Mouse (Mus musculus) cortical plate, adult 2 months (tissue): Measurements from ENCODE around the gene Col15a1. TPM values are rescaled to one million over a fixed set of nuclear protein-coding genes. Genes with fewer than 3 reads are reported as not detected.

ENCODE experiments used
- H3K27ac ChIP-seq: fragments of 200-500 bp; 2 replicates; pipeline ENCODE4 v1.5.1; 2012; ENCODE audit warnings: low read length, control low read depth, inconsistent platforms; ENCODE audit not compliant: insufficient read depth
- H3K4me1 ChIP-seq: fragments of 200-500 bp; 2 replicates; pipeline ENCODE4 v1.6.1; 2011; ENCODE audit warnings: low read length; ENCODE audit not compliant: control insufficient read depth, insufficient read depth
- H3K4me3 ChIP-seq: fragments of 200-500 bp; 2 replicates; pipeline ENCODE4 v1.5.1; 2011; ENCODE audit warnings: mild to moderate bottlenecking, low read length, control low read depth; ENCODE audit not compliant: insufficient read depth
- CTCF ChIP-seq: fragments of 200-500 bp; IDR thresholded peaks from 2 replicates; pipeline ENCODE4 v1.5.1; 2011; ENCODE audit warnings: mild to moderate bottlenecking, control low read depth, low read length; ENCODE audit not compliant: insufficient read depth; ENCODE audit errors: extremely low read depth
- POLR2A ChIP-seq: fragments of 200-500 bp; IDR thresholded peaks from 2 replicates; pipeline ENCODE4 v1.6.1; 2011; ENCODE audit warnings: mild to moderate bottlenecking, low read length, control low read depth; ENCODE audit not compliant: insufficient read depth; ENCODE audit errors: extremely low read depth
- polyA plus RNA-seq: library from polyadenylated mRNA; depleted of rRNA; stranded (reverse); fragments of >200 nt; gene quantifications from 2 replicates; pipeline ENCODE4 v1.2.3, GENCODE M21; 2012

The Col15a1 gene
- polyA plus RNA-seq, 1 experiment = 11.7 TPM

GRCm38 (mm10) chr4:47293771-47294543, 86.0 kb downstream of the Col15a1 start:
- no peak overlapping the region for H3K27ac ChIP-seq

GRCm38 (mm10) chr4:47294544-47295070, 86.6 kb downstream of the Col15a1 start:
- TF ChIP-seq CTCF = no peak
- TF ChIP-seq POLR2A = no peak
- H3K4me1 ChIP-seq = 0 out of 2 replicates have a peak, but pooled peaks cover 1% of the 10 kb centered on the region
- no peak overlapping the region for H3K27ac ChIP-seq
- no peak overlapping the region for H3K4me3 ChIP-seq

More at GRCm38 (mm10) chr4:47293771-47294543, 86.0 kb downstream of the Col15a1 start:
- Histone ChIP-seq H3K4me3 (no peak overlapping the region), H3K4me1 (0 out of 2 replicates have a peak, but pooled peaks cover 1% of the 10 kb centered on the region)
- TF ChIP-seq CTCF = no peak
- TF ChIP-seq POLR2A = no peak

GRCm38 (mm10) chr4:47295547-47295946, 87.6 kb downstream of the Col15a1 start:
- Histone ChIP-seq H3K4me1 (0 out of 2 replicates have a peak, but pooled peaks cover 1% of the 10 kb centered on the region), H3K4me3 (no peak overlapping the region), H3K27ac (no peak overlapping the region)
- TF ChIP-seq POLR2A (no peak), CTCF (no peak)

GRCm38 (mm10) chr4:47300701-47301100, 92.7 kb downstream of the Col15a1 start:
- no peak for TF ChIP-seq POLR2A
- TF ChIP-seq CTCF = no peak
- no peak overlapping the region for H3K27ac ChIP-seq
- no peak overlapping the region for H3K4me3 ChIP-seq

GRCm38 (mm10) chr4:47302610-47303009, 94.6 kb downstream of the Col15a1 start:
- no peak overlapping the region for H3K4me3 ChIP-seq
- TF ChIP-seq CTCF (no peak), POLR2A (no peak)
- 0 out of 2 replicates have a peak overlapping the region, but pooled peaks have one; percentile 13 for H3K27ac ChIP-seq
- no peaks in the 10 kb centered on the region for H3K4me1 ChIP-seq

More at GRCm38 (mm10) chr4:47300701-47301100, 92.7 kb downstream of the Col15a1 start:
- H3K4me1 ChIP-seq = no peaks in the 10 kb centered on the region

GRCm38 (mm10) chr4:47303340-47303998, 95.5 kb downstream of the Col15a1 start:
- H3K4me3 ChIP-seq = no peak overlapping the region
- no peaks in the 10 kb centered on the region for H3K4me1 ChIP-seq
- TF ChIP-seq CTCF (no peak), POLR2A (no peak)
- H3K27ac ChIP-seq = no peak overlapping the region

GRCm38 (mm10) chr4:47309886-47310625, 102.1 kb downstream of the Col15a1 start:
- TF ChIP-seq CTCF = no peak
- TF ChIP-seq POLR2A = no peak
- H3K4me3 ChIP-seq = no peak overlapping the region
- H3K4me1 ChIP-seq = no peaks in the 10 kb centered on the region
- H3K27ac ChIP-seq = no peak overlapping the region

- H3K4me3 ChIP-seq = no peak overlapping the region
- TF ChIP-seq POLR2A (no peak), CTCF (no peak)
- no peak overlapping the region for H3K27ac ChIP-seq
- no peaks in the 10 kb centered on the region for H3K4me1 ChIP-seq
Observed at GRCm38 (mm10) chr4:47310812-47311211, 102.9 kb downstream of the Col15a1 start.

GRCm38 (mm10) chr4:47311467-47311866, 103.5 kb downstream of the Col15a1 start:
- Histone ChIP-seq H3K4me1 (no peaks in the 10 kb centered on the region), H3K4me3 (no peak overlapping the region), H3K27ac (no peak overlapping the region)
- TF ChIP-seq CTCF (no peak), POLR2A (no peak)
